Mouse (Mus musculus) brain, embryonic 14.5 days (tissue): Measurements from ENCODE around the gene Agrp. TPM values are rescaled to one million over a fixed set of nuclear protein-coding genes. Genes with fewer than 3 reads are reported as not detected.
"Not testable (repeated sequence)": the region's sequence is repeated elsewhere in the genome, so short reads cannot be mapped to it uniquely, and the experiment has no call there.

Source experiments
- DNase-seq: peaks from one replicate; pipeline ENCODE4 v3.0.0-alpha.2; 2011; ENCODE audit warnings: low read depth
- CTCF ChIP-seq: fragments of 200-500 bp; IDR thresholded peaks from 2 replicates; pipeline ENCODE4 v1.5.1; 2012; ENCODE audit warnings: inconsistent platforms, mild to moderate bottlenecking, moderate library complexity, borderline replicate concordance; ENCODE audit not compliant: insufficient read depth, insufficient read length; ENCODE audit errors: extremely low read depth
- POLR2A ChIP-seq: fragments of 200-500 bp; IDR thresholded peaks from 2 replicates; pipeline ENCODE4 v1.6.1; 2012; ENCODE audit warnings: mild to moderate bottlenecking, inconsistent platforms, borderline replicate concordance; ENCODE audit not compliant: poor library complexity, insufficient read depth, insufficient read length, severe bottlenecking; ENCODE audit errors: extremely low read depth
- polyA plus RNA-seq: library from polyadenylated mRNA; depleted of rRNA; stranded (reverse); fragments of >200 nt; gene quantifications from 2 replicates; pipeline ENCODE4 v1.2.3, GENCODE M21; 2012

Agrp gene
- polyA plus RNA-seq, 1 experiment, result 0.26 TPM

- TF ChIP-seq POLR2A, result no peak
- TF ChIP-seq CTCF, result no peak
- no peak for DNase-seq
Observed at GRCm38 (mm10) chr8:105579719-105580118, 57.5 kb downstream of the Agrp start.

- no peak for TF ChIP-seq CTCF
- no peak for TF ChIP-seq POLR2A
- peak; percentile 39 for DNase-seq
Observed at GRCm38 (mm10) chr8:105575538-105575937, 61.7 kb downstream of the Agrp start.

GRCm38 (mm10) chr8:105574741-105575140 lies 62.5 kb downstream of the Agrp start:
- no peak for DNase-seq
- TF ChIP-seq CTCF, result no peak
- no peak for TF ChIP-seq POLR2A

- DNase-seq, result peak; percentile 70
- TF ChIP-seq POLR2A, result no peak
- no peak for TF ChIP-seq CTCF
Observed at GRCm38 (mm10) chr8:105573427-105573826, 63.8 kb downstream of the Agrp start.

- TF ChIP-seq CTCF (no peak), POLR2A (no peak)
- DNase-seq, result no peak
Observed at GRCm38 (mm10) chr8:105571810-105572209, 65.4 kb downstream of the Agrp start.

- TF ChIP-seq CTCF (no peak), POLR2A (no peak)
- DNase-seq, result peak; percentile 53
Observed at GRCm38 (mm10) chr8:105566703-105567595, 70.2 kb downstream of the Agrp start.

- peak; percentile 100 for DNase-seq
- TF ChIP-seq POLR2A, result peak; percentile 47; the same call in 1 of the 2 replicates
- TF ChIP-seq CTCF, result peak; percentile 82
Observed at GRCm38 (mm10) chr8:105565952-105566702, 71.1 kb downstream of the Agrp start, which contains the start of gene Atp6v0d1. Gene Atp6v0d1, minus strand, starts transcription at chr8:105566047.

GRCm38 (mm10) chr8:105565401-105565881 lies 71.8 kb downstream of the Agrp start:
- DNase-seq, result no peak
- TF ChIP-seq CTCF (no peak), POLR2A (no peak)

- not testable (repeated sequence) for DNase-seq
Observed at GRCm38 (mm10) chr8:105564573-105565229, 72.5 kb downstream of the Agrp start.

- no peak for TF ChIP-seq CTCF
- no peak for TF ChIP-seq POLR2A
- DNase-seq, result no peak
Observed at GRCm38 (mm10) chr8:105563871-105564270, 73.3 kb downstream of the Agrp start.

- TF ChIP-seq POLR2A (no peak), CTCF (no peak)
- DNase-seq, result no peak
Observed at GRCm38 (mm10) chr8:105562863-105563262, 74.3 kb downstream of the Agrp start.

GRCm38 (mm10) chr8:105555230-105555629 lies 82.0 kb downstream of the Agrp start:
- TF ChIP-seq POLR2A (no peak), CTCF (no peak)
- DNase-seq, result no peak

GRCm38 (mm10) chr8:105554087-105554486 lies 83.1 kb downstream of the Agrp start:
- TF ChIP-seq POLR2A (no peak), CTCF (peak; percentile 73)
- peak; percentile 71 for DNase-seq
